Mouse (Mus musculus): ENCODE measurements at regions not wholly inside any gene's neighbourhood (a gene's known extent, or its start where the extent isn't known, plus 50 kb on each side); places are given as distances from the start of the nearest gene placed in this dataset.

- 73% methylated on average over 3 of the region's 3 CpGs for WGBS
- Histone ChIP-seq H3K4me3 (no peak overlapping the region), H3K4me1 (replicated peaks) (peaks cover 8% of the 10 kb centered on the region), H3K27me3 (no peaks in the 10 kb centered on the region), H3K9ac (no peak overlapping the region), H3K4me2 (no peak overlapping the region), H3K9me3 (no peaks in the 10 kb centered on the region), H3K36me3 (no peaks in the 10 kb centered on the region), H3K27ac (replicated peaks) (no peak overlapping the region)
- no peak for ATAC-seq (ENCODE audit: low FRiP score, low read depth)
These were observed 486.0 kb downstream of the D3Ertd751e start for GRCm38 (mm10) chr3:42228399-42228755.

- Histone ChIP-seq H3K9ac (no peak overlapping the region), H3K9me3 (no peaks in the 10 kb centered on the region), H3K36me3 (no peaks in the 10 kb centered on the region), H3K27me3 (no peaks in the 10 kb centered on the region), H3K27ac (replicated peaks) (no peak overlapping the region), H3K4me3 (no peak overlapping the region), H3K4me1 (replicated peaks) (peaks cover 8% of the 10 kb centered on the region), H3K4me2 (no peak overlapping the region)
- ATAC-seq (ENCODE audit: low FRiP score, low read depth) = no peak
- 89% methylated on average over 5 of the region's 5 CpGs for WGBS
These were observed 489.9 kb downstream of the D3Ertd751e start for GRCm38 (mm10) chr3:42232268-42232667.

GRCm38 (mm10) chr3:42233756-42234155, 491.3 kb downstream of the D3Ertd751e start:
- ATAC-seq (ENCODE audit: low FRiP score, low read depth) = no peak
- no peaks in the 10 kb centered on the region for H3K27me3 ChIP-seq
- H3K4me2 ChIP-seq = no peak overlapping the region
- H3K9me3 ChIP-seq = no peaks in the 10 kb centered on the region
- H3K4me3 ChIP-seq = no peak overlapping the region
- no peak overlapping the region for H3K27ac ChIP-seq (replicated peaks)
- H3K9ac ChIP-seq = no peak overlapping the region
- 57% methylated on average over 3 of the region's 3 CpGs for WGBS
- no peaks in the 10 kb centered on the region for H3K36me3 ChIP-seq
- no peaks in the 10 kb centered on the region for H3K4me1 ChIP-seq (replicated peaks)

GRCm38 (mm10) chr3:42235515-42235914, 493.1 kb downstream of the D3Ertd751e start:
- no peak overlapping the region for H3K27ac ChIP-seq (replicated peaks)
- H3K9ac ChIP-seq = no peak overlapping the region
- no peaks in the 10 kb centered on the region for H3K9me3 ChIP-seq
- ATAC-seq (ENCODE audit: low FRiP score, low read depth) = no peak
- no peaks in the 10 kb centered on the region for H3K4me1 ChIP-seq (replicated peaks)
- no peaks in the 10 kb centered on the region for H3K27me3 ChIP-seq
- no peak overlapping the region for H3K4me3 ChIP-seq
- no peak overlapping the region for H3K4me2 ChIP-seq
- no peaks in the 10 kb centered on the region for H3K36me3 ChIP-seq
- WGBS = 50% methylated on average over 1 of the region's 1 CpGs

Data from hindbrain, embryonic 15.5 days (tissue).